Mouse (Mus musculus) urinary bladder, adult 2 months (tissue): ENCODE data around the gene Fam131c. TPM values are rescaled to one million over a fixed set of nuclear protein-coding genes. Genes with fewer than 3 reads are reported as not detected.

ENCODE experiments used
- DNase-seq: peaks from one replicate; pipeline ENCODE4 v3.0.0; 2022; ENCODE audit warnings: low spot score
- polyA plus RNA-seq: library from polyadenylated mRNA; depleted of rRNA; stranded (reverse); fragments of >200 nt; gene quantifications from 2 replicates; pipeline ENCODE4 v1.2.3, GENCODE M21; 2012

Fam131c gene
- polyA plus RNA-seq, 1 experiment, result 0.28 TPM

- no peak for DNase-seq
Observed at GRCm38 (mm10) chr4:141359222-141359621, 8.8 kb upstream of the Fam131c start.

- no peak for DNase-seq
Observed at GRCm38 (mm10) chr4:141360846-141361245, 7.2 kb upstream of the Fam131c start.

- peak; percentile 67 for DNase-seq
Observed at GRCm38 (mm10) chr4:141362937-141363548, 5.0 kb upstream of the Fam131c start.

- DNase-seq, result no peak
Observed at GRCm38 (mm10) chr4:141365126-141365525, 2.9 kb upstream of the Fam131c start.

GRCm38 (mm10) chr4:141365876-141366275 lies 2.1 kb upstream of the Fam131c start:
- no peak for DNase-seq

- DNase-seq, result no peak
Observed at GRCm38 (mm10) chr4:141372426-141372825, 4.4 kb downstream of the Fam131c start.

GRCm38 (mm10) chr4:141379674-141380073 lies 11.7 kb downstream of the Fam131c start:
- no peak for DNase-seq

GRCm38 (mm10) chr4:141382406-141382805 lies 14.4 kb downstream of the Fam131c start:
- no peak for DNase-seq

- DNase-seq, result no peak
Observed at GRCm38 (mm10) chr4:141385275-141385674, 17.3 kb downstream of the Fam131c start.

- DNase-seq, result no peak
Observed at GRCm38 (mm10) chr4:141386150-141386549, 18.1 kb downstream of the Fam131c start.

- DNase-seq, result no peak
Observed at GRCm38 (mm10) chr4:141387093-141387784, 19.2 kb downstream of the Fam131c start.

GRCm38 (mm10) chr4:141387933-141388332 lies 19.9 kb downstream of the Fam131c start:
- DNase-seq, result no peak

- no peak for DNase-seq
Observed at GRCm38 (mm10) chr4:141389366-141390150, 21.5 kb downstream of the Fam131c start.

- DNase-seq, result no peak
Observed at GRCm38 (mm10) chr4:141391293-141391692, 23.3 kb downstream of the Fam131c start.

GRCm38 (mm10) chr4:141394751-141395150 lies 26.7 kb downstream of the Fam131c start:
- no peak for DNase-seq

GRCm38 (mm10) chr4:141397861-141398260 lies 29.8 kb downstream of the Fam131c start:
- DNase-seq, result no peak

GRCm38 (mm10) chr4:141398545-141398944 lies 30.5 kb downstream of the Fam131c start, which contains the start of gene Clcnka:
Gene Clcnka, minus strand, starts transcription at chr4:141398724.
- DNase-seq, result no peak

GRCm38 (mm10) chr4:141400171-141400570 lies 32.2 kb downstream of the Fam131c start:
- DNase-seq, result no peak

GRCm38 (mm10) chr4:141404518-141405313 lies 36.7 kb downstream of the Fam131c start:
- peak; percentile 80 for DNase-seq

GRCm38 (mm10) chr4:141405314-141405622 lies 37.2 kb downstream of the Fam131c start:
- no peak for DNase-seq

GRCm38 (mm10) chr4:141406516-141407299 lies 38.7 kb downstream of the Fam131c start:
- no peak for DNase-seq
